Mouse (Mus musculus) left cerebral cortex, adult 18-20 months (tissue): ENCODE data around the gene Tdrd7. TPM values are rescaled to one million over a fixed set of nuclear protein-coding genes. Genes with fewer than 3 reads are reported as not detected.

ENCODE experiments used
- DNase-seq, 2 experiments: peaks; one replicate each; pipeline ENCODE4 v3.0.0; 2021 to 2022; ENCODE audit warnings: low spot score in 2 of 2, mixed read lengths in 1 of 2
- total RNA-seq, 2 experiments: library from RNA; stranded (reverse); gene quantifications; 2 replicates each; pipeline ENCODE4 v1.2.3; 2021

Tdrd7 gene
- total RNA-seq, 2 experiments from 2014 or later, result 33.6 to 34.1 TPM

DNA sequence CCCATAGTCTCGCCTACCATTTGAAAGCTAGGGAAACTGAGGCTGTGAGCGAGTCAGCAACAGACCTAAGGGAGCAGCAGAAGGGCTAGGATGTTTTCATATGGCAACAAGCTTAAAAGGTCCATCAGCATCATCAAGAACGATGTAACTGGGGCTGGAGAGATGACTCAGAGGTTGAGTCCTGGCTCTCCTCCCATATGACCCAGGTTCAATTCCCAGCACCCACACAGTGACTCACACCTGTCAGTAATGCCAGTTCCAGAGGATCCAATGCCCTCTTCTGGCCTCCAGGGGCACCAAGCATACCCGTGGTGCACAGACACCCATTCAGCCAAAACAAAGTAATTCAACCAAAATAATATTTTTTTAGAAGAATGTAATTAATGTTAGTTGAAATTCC, 115.1 kb downstream of the Tdrd7 start:
- DNase-seq, result no peak

DNA sequence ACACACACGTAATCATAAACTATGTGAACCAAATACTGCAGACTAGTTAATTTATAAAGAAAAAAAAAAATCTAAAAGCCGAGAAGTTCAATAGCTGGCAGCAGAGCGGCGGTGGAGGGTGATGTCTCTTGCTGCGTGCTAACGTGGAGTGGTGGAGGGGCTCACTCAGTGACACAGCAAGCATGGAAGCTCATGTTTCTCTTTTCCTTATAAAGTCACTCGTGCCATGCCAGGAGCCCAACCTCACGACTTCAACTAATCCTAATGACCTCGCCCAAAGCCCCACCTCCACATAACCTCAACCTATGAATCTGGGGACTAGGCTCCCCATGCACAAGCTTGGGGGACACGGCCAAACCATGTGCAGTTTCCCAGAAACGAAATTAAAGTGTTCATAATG, 117.4 kb downstream of the Tdrd7 start:
- DNase-seq, result no peak

Other genes with a start within 250 kb of the Tdrd7 start
- 1 to 10 TPM; 4.6 to 4.7 TPM for gene Aldh1b1, start 166.3 kb upstream of the Tdrd7 start, total RNA-seq
- gene Igfbpl1, start 138.4 kb upstream of the Tdrd7 start, total RNA-seq, result under 1 TPM in 1 of 2 experiments, not detected in 1; 0.51 TPM
- under 1 TPM in 1 of 2 experiments, not detected in 1; 0.07 TPM for gene Stra6l, start 116.7 kb upstream of the Tdrd7 start, total RNA-seq
- gene Ccdc180, start 75.0 kb upstream of the Tdrd7 start, total RNA-seq, result under 1 TPM in 1 of 2 experiments, not detected in 1; 0.07 TPM
- gene Tmod1, start 73.6 kb downstream of the Tdrd7 start, total RNA-seq, result 10 to 100 TPM; 45.8 to 48.9 TPM
- 10 to 100 TPM; 43.2 to 50.0 TPM for gene Ncbp1, start 173.3 kb downstream of the Tdrd7 start, total RNA-seq
- 10 to 100 TPM; 14.5 to 18.5 TPM for gene Tstd2, start 173.4 kb downstream of the Tdrd7 start, total RNA-seq
- gene Xpa, start 231.0 kb downstream of the Tdrd7 start, total RNA-seq, result 10 to 100 TPM; 10.2 to 11.2 TPM